Mouse (Mus musculus) gonadal fat pad, adult 2 months (tissue): ENCODE data around the gene Notch1. TPM values are rescaled to one million over a fixed set of nuclear protein-coding genes. Genes with fewer than 3 reads are reported as not detected.

Experiments used
- DNase-seq: peaks from one replicate; pipeline ENCODE4 v3.0.0-alpha.2; 2012; ENCODE audit warnings: low read depth
- polyA plus RNA-seq: library from polyadenylated mRNA; depleted of rRNA; stranded (reverse); fragments of >200 nt; gene quantifications from 2 replicates; pipeline ENCODE4 v1.2.3, GENCODE M21; 2012; rRNA removed

Gene Notch1
- polyA plus RNA-seq, 1 experiment, result 49.0 TPM

GRCm38 (mm10) chr2:26408515-26409356 lies 107.7 kb downstream of the Notch1 start, which contains the start of gene Inpp5e:
Gene Inpp5e, minus strand, starts transcription at chr2:26409203.
- DNase-seq, result no peak

Other genes starting within 250 kb of the Notch1 start
- gene Ccdc187, start 222.1 kb downstream of the Notch1 start, polyA plus RNA-seq, result 6.0 and 10.6 TPM in 2 replicates
- 14.8 and 17.7 TPM in 2 replicates for gene Gpsm1, start 201.1 kb downstream of the Notch1 start, polyA plus RNA-seq
- 19.0 and 23.4 TPM in 2 replicates for gene Dnlz, start 164.6 kb downstream of the Notch1 start, polyA plus RNA-seq
- 11.8 and 15.7 TPM in 2 replicates for gene Card9, start 155.7 kb downstream of the Notch1 start, polyA plus RNA-seq
- gene Snapc4, start 136.0 kb downstream of the Notch1 start, polyA plus RNA-seq, result 69.7 and 95.4 TPM in 2 replicates
- 121 and 129 TPM in 2 replicates for gene Entr1, start 127.3 kb downstream of the Notch1 start, polyA plus RNA-seq
- 44.4 and 52.8 TPM in 2 replicates for gene Pmpca, start 127.3 kb downstream of the Notch1 start, polyA plus RNA-seq
- 24.9 and 28.2 TPM in 2 replicates for gene Inpp5e, start 107.5 kb downstream of the Notch1 start, polyA plus RNA-seq
- 115 and 122 TPM in 2 replicates for gene Sec16a, start 71.4 kb downstream of the Notch1 start, polyA plus RNA-seq
- gene Egfl7, start 63.4 kb upstream of the Notch1 start, polyA plus RNA-seq, result 321 and 444 TPM in 2 replicates
- not detected in 2 replicates for gene Gm20532, start 70.0 kb upstream of the Notch1 start, polyA plus RNA-seq
- 338 and 719 TPM in 2 replicates for gene Agpat2, start 87.8 kb upstream of the Notch1 start, polyA plus RNA-seq
- 24.7 and 33.7 TPM in 2 replicates for gene Fam69b, start 111.8 kb upstream of the Notch1 start, polyA plus RNA-seq
- not detected in 2 replicates for gene Lcn4, start 154.6 kb upstream of the Notch1 start, polyA plus RNA-seq